Mouse (Mus musculus) cerebellum, postnatal 10 days (tissue): ENCODE data around the gene Atp8b2.

ENCODE experiments used
- DNase-seq, 2 experiments: peaks; one replicate each; pipeline ENCODE4 v3.0.0; 2021; ENCODE audit warnings: mixed read lengths in 2 of 2

The Atp8b2 gene

DNA sequence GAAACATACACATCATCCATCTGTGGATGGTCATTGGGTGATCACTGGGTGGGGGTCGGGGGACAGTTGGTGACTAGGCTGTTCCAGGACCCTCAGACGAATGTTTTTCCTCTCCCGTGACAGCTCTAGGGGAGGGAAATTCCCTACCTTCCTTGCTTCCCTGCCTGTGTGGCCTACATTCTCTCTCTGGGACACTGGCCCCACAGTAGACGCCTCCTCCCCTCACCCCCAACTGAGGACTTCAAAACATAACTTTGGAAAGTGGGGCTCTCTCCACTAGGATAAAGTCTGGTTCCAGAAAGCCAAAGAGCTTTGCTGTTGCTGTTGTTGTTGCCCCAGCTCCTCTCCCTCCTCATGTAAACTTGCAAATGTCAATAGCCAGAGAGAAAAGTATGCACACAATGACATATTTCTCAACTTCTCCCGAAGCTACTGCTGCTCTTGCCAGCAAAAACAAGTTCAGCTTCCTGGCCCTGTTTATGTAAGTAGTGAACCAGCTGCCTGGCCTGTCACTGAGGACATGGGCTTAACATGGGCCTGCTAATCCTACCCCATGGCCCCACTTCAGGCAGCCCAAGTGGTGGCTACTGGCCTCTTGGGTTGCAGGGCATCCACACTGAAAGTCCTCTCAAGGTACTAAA is 64.3 kb downstream of the Atp8b2 start:
- no peak for DNase-seq

DNA sequence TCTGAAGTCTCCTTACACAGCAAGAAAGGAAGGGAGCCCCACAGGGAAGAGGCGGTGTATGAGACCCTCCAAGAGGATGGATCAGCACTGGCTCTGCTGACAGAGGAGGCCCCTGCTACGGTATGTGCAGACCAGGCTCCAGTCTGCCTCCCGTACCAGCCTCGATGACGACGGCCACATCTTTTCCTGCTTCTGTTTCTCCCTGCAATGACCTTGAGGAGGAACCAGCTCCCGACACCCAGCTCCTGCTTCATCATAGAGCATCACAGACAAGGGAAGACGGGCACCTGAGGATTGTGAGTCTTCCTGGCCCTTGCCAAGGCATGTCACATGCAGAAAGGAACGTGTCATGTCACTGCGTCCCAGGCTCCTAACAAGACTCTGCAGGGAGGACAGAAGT is 65.3 kb downstream of the Atp8b2 start:
- no peak for DNase-seq

- DNase-seq, result no peak
These were observed 66.0 kb downstream of the Atp8b2 start for GRCm38 (mm10) chr3:89897204-89897796.

DNA sequence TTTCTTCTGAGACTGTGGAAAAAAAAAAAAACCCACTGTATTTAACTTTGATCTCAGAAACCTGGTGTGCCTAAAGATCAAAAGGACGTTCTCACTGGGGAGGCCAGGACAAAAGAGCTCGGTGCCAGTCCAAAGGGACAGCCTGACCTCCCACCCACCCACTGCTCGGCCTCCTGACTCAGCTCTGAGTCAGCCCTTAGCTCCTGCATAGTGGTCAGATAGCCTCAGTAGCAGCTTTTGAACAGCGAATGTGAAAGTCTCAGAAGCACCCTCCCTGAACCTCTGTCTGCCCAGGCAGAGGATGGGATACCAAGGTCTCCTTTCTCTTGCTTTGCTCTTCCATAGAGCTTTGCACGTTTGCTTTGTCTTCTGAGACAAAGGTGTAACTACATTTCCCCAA is 66.7 kb downstream of the Atp8b2 start:
- no peak for DNase-seq

DNA sequence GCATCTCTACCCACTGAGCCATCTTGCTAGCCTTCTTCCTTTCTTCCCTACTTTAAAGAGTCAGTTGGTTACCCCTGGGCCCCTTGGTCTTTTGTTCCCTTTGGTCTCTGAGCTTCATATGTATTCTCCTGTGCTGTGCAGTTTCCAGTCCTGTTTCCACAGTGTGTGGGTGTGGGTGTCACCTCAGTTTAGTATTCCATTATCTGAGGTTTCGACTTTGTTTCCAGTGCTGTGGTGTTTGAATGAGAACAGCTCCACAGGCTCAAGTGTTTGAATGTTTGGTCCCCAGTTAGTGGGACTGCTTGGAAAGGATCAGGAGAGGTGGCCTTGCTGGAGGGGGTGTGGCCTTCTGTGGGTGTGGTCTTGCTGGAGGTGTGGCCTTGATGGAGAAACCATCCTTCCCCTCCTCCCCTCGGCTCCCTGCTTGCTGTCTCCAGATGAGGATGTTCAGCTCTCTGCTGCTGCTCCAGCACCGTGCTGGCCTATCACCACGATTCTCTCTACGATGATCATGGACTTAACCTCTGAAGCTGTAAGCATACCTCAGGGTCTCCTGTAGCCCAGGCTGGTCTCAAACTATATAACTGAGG is 70.7 kb downstream of the Atp8b2 start:
- DNase-seq, result no peak

GRCm38 (mm10) chr3:89891696-89892095 is 71.6 kb downstream of the Atp8b2 start:
- DNase-seq, result no peak

DNA sequence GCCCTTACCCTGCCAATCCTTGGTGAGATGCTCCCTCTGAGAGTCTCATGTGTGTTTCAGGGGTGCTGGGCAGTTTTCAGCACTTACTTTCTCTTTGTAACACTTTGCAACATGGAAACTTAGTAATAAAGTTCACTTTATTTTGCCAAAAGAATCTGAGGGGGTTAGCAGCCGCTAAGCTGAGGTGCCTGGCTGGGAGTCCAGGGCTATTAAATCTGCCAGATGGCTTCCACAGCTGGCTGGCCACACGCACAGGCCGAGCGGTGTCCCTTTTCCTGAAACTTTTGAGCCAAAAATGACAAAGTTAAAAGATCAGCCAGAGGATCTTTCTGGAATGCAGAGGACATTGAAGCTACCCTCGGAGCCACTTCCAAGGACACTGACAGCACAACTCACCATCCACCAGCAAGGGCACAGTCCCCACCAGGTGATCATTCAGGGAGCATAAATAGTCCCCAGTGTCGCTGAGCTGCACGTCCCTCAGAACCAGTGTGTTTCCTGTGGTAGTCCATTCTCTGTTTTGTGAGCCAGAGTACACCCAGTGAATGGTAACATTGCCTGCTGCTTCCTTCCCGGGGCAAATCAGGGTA is 73.4 kb downstream of the Atp8b2 start:
- no peak for DNase-seq
